ENCODE assay signal across 8 mouse cellular contexts in the genomic region with DNA sequence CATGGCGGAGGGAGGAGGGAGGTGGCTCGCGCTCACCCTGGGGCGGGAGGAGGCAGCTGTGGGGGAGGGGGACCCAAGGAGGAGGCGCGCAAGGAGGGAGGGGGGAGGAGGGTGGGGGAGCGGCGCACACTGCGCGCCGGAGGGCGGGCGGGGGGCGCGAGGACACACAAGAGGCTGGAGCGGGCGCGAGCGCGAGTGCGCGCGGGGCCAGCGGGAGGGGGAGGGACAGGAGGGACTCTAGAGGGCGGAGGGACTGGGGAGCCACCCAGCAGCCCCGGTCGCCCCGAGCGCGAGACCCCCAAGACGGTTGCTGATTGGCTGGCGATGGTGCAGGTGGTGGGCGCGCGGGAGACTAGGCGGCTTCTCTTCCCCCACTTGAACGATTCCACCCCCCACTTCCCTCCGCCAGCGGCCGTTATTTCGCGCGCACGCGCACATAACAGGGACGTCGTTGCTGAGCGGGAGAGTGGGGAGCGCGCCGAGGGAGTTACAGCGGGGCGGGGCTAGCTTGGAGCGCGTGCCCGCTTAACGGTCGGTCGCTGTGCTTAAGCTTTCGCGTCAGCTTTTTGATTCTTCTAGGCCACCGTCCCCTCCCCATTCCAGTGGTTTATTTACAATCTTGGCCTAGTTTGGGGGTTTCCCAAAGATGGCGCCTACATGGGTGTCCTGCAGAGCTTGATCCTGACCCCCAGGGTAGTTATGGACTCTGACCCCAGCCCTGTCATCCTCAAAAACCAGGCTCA. TPM values are rescaled to one million over a fixed set of nuclear protein-coding genes. Genes with fewer than 3 reads are reported as not detected.
DNase-seq lines count a peak whose midpoint lies in the region; ATAC-seq lines count a peak whose summit lies in the region.

A gene (minus strand): TSS at position 54 of the 743 bp plus-strand sequence.

- peak within 1 kb of the TSS; percentile 99 for H3K9ac ChIP-seq in hindbrain, embryonic 14.5 days

- H3K27me3 ChIP-seq in hindbrain, embryonic 14.5 days (ENCODE audit: control insufficient read depth, insufficient read depth, low read length): no peaks in the 10 kb centered on the region

- peak within 1 kb of the TSS; percentile 100 for H3K27ac ChIP-seq in hindbrain, embryonic 14.5 days

- ATAC-seq in hindbrain, embryonic 14.5 days (ENCODE audit: low FRiP score): peak; percentile 93

- H3K4me1 ChIP-seq in hindbrain, embryonic 14.5 days (replicated peaks; ENCODE audit: control insufficient read depth, insufficient read depth, low read length): peaks cover 33% of the 10 kb centered on the region

- no peaks in the 10 kb centered on the region for H3K9me3 ChIP-seq in hindbrain, embryonic 14.5 days (ENCODE audit: control insufficient read depth, low read length)

- H3K36me3 ChIP-seq in hindbrain, embryonic 14.5 days (replicated peaks; ENCODE audit: control insufficient read depth, insufficient read depth): peaks cover 30% of the 10 kb centered on the region

- peak within 1 kb of the TSS; percentile 92 for H3K4me3 ChIP-seq in hindbrain, embryonic 14.5 days (replicated peaks; ENCODE audit: low read length)

- H3K4me2 ChIP-seq in hindbrain, embryonic 14.5 days (replicated peaks): peak within 1 kb of the TSS; percentile 90

- WGBS in hindbrain, embryonic 14.5 days: under 1% methylated on average over 52 of the region's 63 CpGs

- peak; percentile 99 for DNase-seq in R1 (ENCODE audit: low read depth, low spot score)
- peak; percentile 99 for DNase-seq in cerebellum, postnatal 25 days
- DNase-seq in frontal cortex, postnatal 25 days (ENCODE audit: low spot score in 2 of 2): peak; percentile 98 to 99
- DNase-seq in hindbrain, embryonic 14.5 days (ENCODE audit: low spot score): peak; percentile 100
- peak; percentile 99 for DNase-seq in layer of hippocampus, postnatal 36 days
- DNase-seq in lung, postnatal 36 days: peak; percentile 100
- DNase-seq in retina, postnatal 1 day: peak; percentile 100
- DNase-seq in urinary bladder, adult 18-20 months (ENCODE audit: low spot score in 2 of 2): peak; percentile 97 to 98

RNA-seq across cellular contexts. Expression of the gene that starts here (rescaled TPM):
- 68.6 and 73.1 TPM in 2 replicates for polyA plus RNA-seq in hindbrain, embryonic 14.5 days (2014; fragmentation: Nextera tagmentation; extraction: Ambion mirVana)
- total RNA-seq in layer of hippocampus, postnatal 36 days (2021): 100 to 1,000 TPM; 258 to 261 TPM

Comparison
In these comparisons a context has a peak if more than half of its experiments do, and no peak if none do; other contexts are left out.
1. Peak in every context shown above with its lines: DNase-seq, ATAC-seq, H3K4me3 ChIP-seq and H3K27ac ChIP-seq.